Mouse (Mus musculus) embryonic facial prominence, embryonic 10.5 days (tissue): ENCODE data around the gene Gm11634. TPM values are rescaled to one million over a fixed set of nuclear protein-coding genes. Genes with fewer than 3 reads are reported as not detected.
"Not testable (repeated sequence)": the region's sequence is repeated elsewhere in the genome, so short reads cannot be mapped to it uniquely, and the experiment has no call there.

ENCODE experiments used
- DNase-seq: peaks from one replicate; pipeline ENCODE4 v3.0.0-alpha.2; 2017; ENCODE audit warnings: low spot score
- H3K27ac ChIP-seq: fragments of 300-500 bp; sonication (generic); replicated peaks from 2 replicates; pipeline ENCODE4 v1.5.1; 2016; ENCODE audit warnings: mild to moderate bottlenecking
- H3K27me3 ChIP-seq: fragments of 300-500 bp; sonication (generic); replicated peaks from 2 replicates; pipeline ENCODE4 v1.6.1; 2016; ENCODE audit warnings: low read depth, mild to moderate bottlenecking; ENCODE audit not compliant: poor library complexity, severe bottlenecking
- H3K36me3 ChIP-seq: fragments of 300-500 bp; sonication (generic); replicated peaks from 2 replicates; pipeline ENCODE4 v1.6.1; 2016; ENCODE audit warnings: mild to moderate bottlenecking, moderate library complexity
- H3K4me1 ChIP-seq: fragments of 300-500 bp; sonication (generic); 2 replicates; pipeline ENCODE4 v1.6.1; 2016
- H3K4me3 ChIP-seq: fragments of 300-500 bp; sonication (generic); 2 replicates; pipeline ENCODE4 v1.5.1; 2016; ENCODE audit warnings: mild to moderate bottlenecking, moderate library complexity
- H3K9me3 ChIP-seq: fragments of 300-500 bp; sonication (generic); 2 replicates; pipeline ENCODE4 v1.6.1; 2016; ENCODE audit warnings: mild to moderate bottlenecking
- WGBS: fragments of 180-500 bp; shearing (Covaris S2); methylation state at CpG from one replicate; pipeline ENCODE4 v1.1.7; 2016; 5-methylcytosine and 5-hydroxymethylcytosine counted together
- polyA plus RNA-seq: library from polyadenylated mRNA; unstranded; fragments of >200 nt; fragmentation: Nextera tagmentation; extraction: Ambion mirVana; gene quantifications from 2 replicates; pipeline ENCODE4 v1.2.1, GENCODE M21; 2016

Gm11634 gene
- polyA plus RNA-seq: not detected in 2 replicates

GRCm38 (mm10) chr11:101599156-101599555 lies at the start of gene Gm11634:
TSS of gene Gm11634 (minus strand) at chr11:101599256.
- Histone ChIP-seq H3K36me3 (no peaks in the 10 kb centered on the region), H3K4me1 (no peaks in the 10 kb centered on the region; the same call in 1 of the 2 replicates), H3K27me3 (peaks cover 5% of the 10 kb centered on the region; the same call in 1 of the 2 replicates), H3K4me3 (no peak within 1 kb of the TSS), H3K9me3 (no peaks in the 10 kb centered on the region), H3K27ac (no peak within 1 kb of the TSS)
- 85% methylated on average over 6 of the region's 6 CpGs for WGBS
- DNase-seq: no peak

DNA sequence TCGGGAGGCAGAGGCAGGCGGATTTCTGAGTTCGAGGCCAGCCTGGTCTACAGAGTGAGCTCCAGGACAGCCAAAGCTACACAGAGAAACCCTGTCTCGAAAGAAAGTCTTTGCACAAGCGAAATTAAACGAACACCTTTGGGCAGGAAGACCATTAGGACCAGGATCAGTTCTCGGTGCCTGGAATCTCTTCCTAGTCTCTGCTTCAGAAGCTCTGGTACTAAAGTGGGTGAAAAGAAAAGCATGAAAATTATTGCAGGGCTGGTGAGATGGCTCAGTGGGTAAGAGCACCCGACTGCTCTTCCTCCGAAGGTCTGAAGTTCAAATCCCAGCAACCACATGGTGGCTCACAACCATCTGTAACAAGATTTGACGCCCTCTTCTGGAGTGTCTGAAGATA lies 48.0 kb upstream of the Gm11634 start:
- not testable (repeated sequence) for H3K36me3 ChIP-seq, DNase-seq, H3K4me3 ChIP-seq, H3K27ac ChIP-seq, H3K4me1 ChIP-seq, H3K27me3 ChIP-seq, H3K9me3 ChIP-seq
- 91% methylated on average over 10 of the region's 10 CpGs for WGBS

GRCm38 (mm10) chr11:101646283-101646794 lies 47.3 kb upstream of the Gm11634 start:
- not testable (repeated sequence) for DNase-seq, H3K36me3 ChIP-seq, H3K9me3 ChIP-seq, H3K4me1 ChIP-seq, H3K27me3 ChIP-seq
- Histone ChIP-seq H3K27ac (peak overlapping the region; percentile 94), H3K4me3 (peak overlapping the region; percentile 47)
- WGBS: 12% methylated on average over 16 of the region's 16 CpGs

GRCm38 (mm10) chr11:101645411-101646282 lies 46.6 kb upstream of the Gm11634 start:
- not testable (repeated sequence) for H3K4me1 ChIP-seq, H3K9me3 ChIP-seq, H3K36me3 ChIP-seq, H3K27me3 ChIP-seq
- Histone ChIP-seq H3K27ac (peak overlapping the region; percentile 94), H3K4me3 (peak overlapping the region; percentile 47)
- DNase-seq: peak; percentile 84
- WGBS: under 1% methylated on average over 45 of the region's 56 CpGs

DNA sequence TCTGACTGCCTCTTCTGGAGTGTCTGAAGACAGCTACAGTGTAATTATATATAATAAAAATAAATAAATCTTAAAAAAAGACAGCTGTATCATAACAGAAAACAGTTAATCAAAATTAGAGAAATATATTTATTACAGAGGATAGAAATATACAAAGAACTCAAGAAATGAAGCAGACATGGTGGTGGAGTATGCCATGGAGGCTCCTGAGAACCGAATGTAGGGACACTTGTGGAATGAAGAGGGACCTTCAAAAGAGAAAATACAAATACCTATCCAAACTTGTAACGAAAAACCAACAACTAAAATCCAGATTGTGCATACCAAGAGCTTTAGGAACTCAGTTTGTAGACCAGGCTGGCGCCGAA lies 46.0 kb upstream of the Gm11634 start:
- not testable (repeated sequence) for H3K4me1 ChIP-seq, H3K9me3 ChIP-seq, DNase-seq, H3K4me3 ChIP-seq, H3K36me3 ChIP-seq, H3K27me3 ChIP-seq, H3K27ac ChIP-seq
- WGBS: 6% methylated on average over 4 of the region's 4 CpGs

DNA sequence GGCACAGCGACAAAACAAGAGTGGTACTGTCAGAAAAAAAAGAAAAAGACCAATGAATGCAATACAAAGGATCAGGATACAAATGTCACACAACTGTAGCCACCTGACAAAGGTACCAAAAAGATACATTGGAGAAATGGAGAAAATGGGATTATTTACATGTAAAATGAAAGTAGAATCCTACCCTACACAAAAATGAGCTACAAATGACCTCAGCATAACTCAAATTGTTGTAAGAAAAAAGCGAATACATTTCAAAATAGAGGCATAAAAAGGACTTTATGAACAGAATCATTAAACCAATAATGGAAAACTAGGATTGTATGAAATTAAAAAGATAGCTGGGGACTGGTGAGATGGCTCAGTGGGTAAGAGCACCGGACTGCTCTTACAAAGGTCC lies 45.5 kb upstream of the Gm11634 start:
- no peak for DNase-seq
- Histone ChIP-seq H3K27ac (no peak overlapping the region), H3K4me1 (peaks cover 7% of the 10 kb centered on the region), H3K27me3 (no peaks in the 10 kb centered on the region), H3K36me3 (no peaks in the 10 kb centered on the region), H3K9me3 (no peaks in the 10 kb centered on the region), H3K4me3 (no peak overlapping the region)
- WGBS: 58% methylated on average over 3 of the region's 3 CpGs

GRCm38 (mm10) chr11:101642931-101643330 lies 43.9 kb upstream of the Gm11634 start:
- Histone ChIP-seq H3K36me3 (no peaks in the 10 kb centered on the region), H3K27ac (no peak overlapping the region), H3K4me1 (peaks cover 7% of the 10 kb centered on the region), H3K4me3 (no peak overlapping the region), H3K9me3 (no peaks in the 10 kb centered on the region), H3K27me3 (no peaks in the 10 kb centered on the region)
- 55% methylated on average over 5 of the region's 5 CpGs for WGBS
- no peak for DNase-seq

DNA sequence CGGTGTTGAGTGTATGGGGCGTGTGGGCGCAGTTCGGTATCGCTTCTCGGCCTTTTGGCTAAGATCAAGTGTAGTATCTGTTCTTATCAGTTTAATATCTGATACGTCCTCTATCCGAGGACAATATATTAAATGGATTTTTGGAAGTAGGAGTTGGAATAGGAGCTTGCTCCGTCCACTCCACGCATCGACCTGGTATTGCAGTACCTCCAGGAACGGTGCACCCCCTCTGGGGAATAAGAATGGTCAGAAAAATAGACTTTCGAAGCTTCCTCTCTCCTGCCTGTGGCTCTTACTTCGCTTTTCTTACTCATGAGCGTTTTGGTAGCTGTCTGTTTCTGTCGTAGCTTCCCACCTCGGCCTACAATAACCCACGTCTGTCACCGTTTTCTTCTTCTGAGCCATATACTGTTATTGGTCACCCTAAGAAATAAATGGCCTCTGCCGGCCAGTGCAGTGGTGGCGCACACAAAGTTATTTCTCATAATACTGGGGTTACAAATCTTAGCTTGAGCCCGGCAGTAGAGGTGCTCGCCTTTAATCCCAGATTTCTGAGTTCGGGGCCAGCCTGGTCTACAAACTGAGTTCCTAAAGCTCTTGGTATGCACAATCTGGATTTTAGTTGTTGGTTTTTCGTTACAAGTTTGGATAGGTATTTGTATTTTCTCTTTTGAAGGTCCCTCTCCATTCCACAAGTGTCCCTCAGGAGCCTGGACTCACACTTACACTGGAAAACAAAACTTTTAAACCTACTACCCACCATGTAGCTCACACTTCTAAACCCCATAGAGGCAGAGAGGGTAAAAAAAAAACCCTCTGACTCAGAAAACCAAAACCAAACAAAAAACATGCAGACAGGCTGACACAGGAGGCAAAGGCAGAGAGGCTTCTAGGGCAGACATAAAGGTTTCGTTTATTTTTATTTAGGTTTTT lies 42.9 kb upstream of the Gm11634 start:
- H3K27me3 ChIP-seq, H3K36me3 ChIP-seq, H3K9me3 ChIP-seq, H3K4me3 ChIP-seq, H3K4me1 ChIP-seq: not testable (repeated sequence)
- peak overlapping the region; percentile 88; the same call in 1 of the 2 replicates for H3K27ac ChIP-seq
- peak; percentile 77 for DNase-seq
- 5% methylated on average over 15 of the region's 26 CpGs for WGBS

- H3K27me3 ChIP-seq, H3K4me1 ChIP-seq, H3K36me3 ChIP-seq, H3K9me3 ChIP-seq: not testable (repeated sequence)
- peak; percentile 83 for DNase-seq
- 6% methylated on average over 53 of the region's 53 CpGs for WGBS
- H3K27ac ChIP-seq: peak overlapping the region; percentile 88
- peak overlapping the region; percentile 49 for H3K4me3 ChIP-seq
Measured at GRCm38 (mm10) chr11:101640857-101641709, 42.0 kb upstream of the Gm11634 start.

- Histone ChIP-seq H3K4me1 (peaks cover 8% of the 10 kb centered on the region), H3K27me3 (no peaks in the 10 kb centered on the region), H3K36me3 (peaks cover 11% of the 10 kb centered on the region), H3K27ac (no peak overlapping the region), H3K9me3 (no peaks in the 10 kb centered on the region), H3K4me3 (no peak overlapping the region)
- WGBS: 89% methylated on average over 4 of the region's 4 CpGs
- no peak for DNase-seq
Measured at GRCm38 (mm10) chr11:101639761-101640160, 40.7 kb upstream of the Gm11634 start.

GRCm38 (mm10) chr11:101635660-101636059 lies 36.6 kb upstream of the Gm11634 start:
- WGBS: 72% methylated on average over 10 of the region's 10 CpGs
- H3K9me3 ChIP-seq: no peaks in the 10 kb centered on the region
- peaks cover 18% of the 10 kb centered on the region for H3K36me3 ChIP-seq
- no peak for DNase-seq
- H3K27me3 ChIP-seq: no peaks in the 10 kb centered on the region
- no peak overlapping the region for H3K27ac ChIP-seq
- peaks cover 6% of the 10 kb centered on the region for H3K4me1 ChIP-seq
- no peak overlapping the region for H3K4me3 ChIP-seq
